Mouse (Mus musculus) cerebellum, adult 11 months (tissue): ENCODE measurements around the gene Sc5d.
A peak's percentile ranks its signal among the peaks of the same experiment; 100 is the strongest.

Experiments
- DNase-seq: peaks from one replicate; pipeline ENCODE4 v3.0.0; 2022

The Sc5d gene

GRCm38 (mm10) chr9:42246688-42247087 lies 17.4 kb downstream of the Sc5d start:
- DNase-seq, result no peak

GRCm38 (mm10) chr9:42244173-42244572 lies 19.9 kb downstream of the Sc5d start:
- DNase-seq, result no peak

GRCm38 (mm10) chr9:42241021-42241420 lies 23.0 kb downstream of the Sc5d start:
- no peak for DNase-seq

- DNase-seq, result peak; percentile 65
Measured at GRCm38 (mm10) chr9:42240583-42240992, 23.5 kb downstream of the Sc5d start.

GRCm38 (mm10) chr9:42238827-42239226 lies 25.2 kb downstream of the Sc5d start:
- no peak for DNase-seq

GRCm38 (mm10) chr9:42231116-42231515 lies 32.9 kb downstream of the Sc5d start:
- no peak for DNase-seq

- DNase-seq, result no peak
Measured at GRCm38 (mm10) chr9:42230333-42230732, 33.7 kb downstream of the Sc5d start.

GRCm38 (mm10) chr9:42229465-42230110 lies 34.5 kb downstream of the Sc5d start:
- peak; percentile 82 for DNase-seq

GRCm38 (mm10) chr9:42227804-42228203 lies 36.3 kb downstream of the Sc5d start:
- DNase-seq, result no peak

- no peak for DNase-seq
Measured at GRCm38 (mm10) chr9:42219001-42219660, 44.9 kb downstream of the Sc5d start.

GRCm38 (mm10) chr9:42217685-42218084 lies 46.4 kb downstream of the Sc5d start:
- DNase-seq, result peak; percentile 42

GRCm38 (mm10) chr9:42214116-42214515 lies 49.9 kb downstream of the Sc5d start:
- DNase-seq, result no peak

- no peak for DNase-seq
Measured at GRCm38 (mm10) chr9:42213142-42213541, 50.9 kb downstream of the Sc5d start.

- no peak for DNase-seq
Measured at GRCm38 (mm10) chr9:42209666-42210065, 54.4 kb downstream of the Sc5d start.

- DNase-seq, result peak; percentile 72
Measured at GRCm38 (mm10) chr9:42208463-42208862, 55.6 kb downstream of the Sc5d start.

- DNase-seq, result no peak
Measured at GRCm38 (mm10) chr9:42206750-42207149, 57.3 kb downstream of the Sc5d start.

GRCm38 (mm10) chr9:42202271-42202670 lies 61.8 kb downstream of the Sc5d start:
- DNase-seq, result no peak
